Mouse (Mus musculus) layer of hippocampus, adult 18-20 months (tissue): ENCODE data around the gene Gpr68. TPM values are rescaled to one million over a fixed set of nuclear protein-coding genes. Genes with fewer than 3 reads are reported as not detected.

Experiments
- DNase-seq, 2 experiments: peaks; one replicate each; pipeline ENCODE4 v3.0.0; 2022; ENCODE audit warnings: low spot score in 2 of 2
- long read RNA-seq: library from polyadenylated mRNA; stranded (forward); transcript quantifications from one replicate; pipeline ENCODE4 v2.0.0, GENCODE M21; 2021
- total RNA-seq, 2 experiments: library from RNA; stranded (reverse); gene quantifications; 2 replicates each; pipeline ENCODE4 v1.2.3; 2021

Gpr68 gene
- total RNA-seq, result 10 to 100 TPM; 18.7 to 21.5 TPM
- long read RNA-seq, transcript Gpr68-201 (3 exons, 3,099 nt), result major isoform, 12 of 22 reads
- long read RNA-seq, partial matches to known transcripts, result 5 of 22 reads
- long read RNA-seq, other reads (novel, unspliced or antisense), result 2 of 22 reads

DNA sequence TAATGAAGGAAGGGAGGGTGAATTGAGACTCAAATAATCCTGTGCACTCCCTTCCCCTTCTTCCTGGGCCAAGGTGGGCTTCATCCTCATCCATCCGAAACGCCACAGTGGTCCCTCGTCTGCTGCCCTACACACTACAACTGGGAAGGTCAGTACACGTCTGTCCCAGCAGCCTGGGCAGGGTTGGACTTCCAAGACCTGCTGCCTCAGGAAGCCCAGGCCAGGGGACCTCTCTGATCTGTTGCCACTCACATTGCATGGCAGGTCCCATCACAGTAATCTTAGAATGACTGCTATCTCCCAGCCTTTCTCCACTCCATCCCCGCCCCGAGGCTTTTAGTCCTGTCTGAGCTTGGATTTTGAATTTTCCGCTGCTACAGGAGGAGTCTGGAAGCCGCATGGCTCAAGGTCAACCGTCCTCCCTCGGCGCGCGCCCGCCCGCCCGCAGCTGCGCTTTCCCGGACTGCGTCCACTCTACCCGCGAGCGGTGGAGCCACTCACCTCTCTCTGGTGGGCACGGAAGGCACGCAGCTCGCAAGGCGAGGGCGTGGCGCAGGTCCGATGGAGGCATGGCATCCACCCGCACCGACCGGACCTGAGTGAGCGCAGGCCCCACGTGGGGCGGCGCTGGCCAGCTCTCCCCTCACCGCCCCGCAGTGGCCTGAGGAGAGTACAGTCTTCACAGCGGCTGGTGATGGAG, at the start of gene Gpr68:
Gpr68 (minus strand) TSS at position 601 of the 700 bp plus-strand sequence.
- no peak for DNase-seq

- DNase-seq, result no peak
Measured at GRCm38 (mm10) chr12:100957257-100957656, 49.3 kb upstream of the Gpr68 start.

DNA sequence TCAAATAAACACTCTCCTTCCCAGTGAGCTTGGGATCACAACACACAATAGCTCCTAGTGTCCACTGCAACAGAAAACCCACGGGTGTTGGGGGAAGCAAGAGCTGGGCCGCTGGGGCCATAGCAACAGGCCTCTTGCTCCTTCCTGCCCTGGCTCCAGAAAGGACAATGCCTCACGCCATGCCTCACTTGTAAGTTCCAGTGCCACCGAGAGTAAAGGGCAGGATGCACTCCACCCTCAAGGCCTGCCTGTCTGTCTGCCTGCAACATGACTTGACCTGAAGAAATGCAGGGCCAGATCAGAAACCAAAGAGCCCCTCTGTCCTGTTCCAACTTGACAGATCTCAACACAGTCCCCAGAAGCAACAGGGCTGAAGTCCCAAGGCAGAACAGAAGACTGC, 48.8 kb upstream of the Gpr68 start:
- DNase-seq, result no peak

GRCm38 (mm10) chr12:100956028-100956427, 48.0 kb upstream of the Gpr68 start:
- DNase-seq, result no peak

GRCm38 (mm10) chr12:100953926-100954325, 45.9 kb upstream of the Gpr68 start:
- DNase-seq, result no peak

DNA sequence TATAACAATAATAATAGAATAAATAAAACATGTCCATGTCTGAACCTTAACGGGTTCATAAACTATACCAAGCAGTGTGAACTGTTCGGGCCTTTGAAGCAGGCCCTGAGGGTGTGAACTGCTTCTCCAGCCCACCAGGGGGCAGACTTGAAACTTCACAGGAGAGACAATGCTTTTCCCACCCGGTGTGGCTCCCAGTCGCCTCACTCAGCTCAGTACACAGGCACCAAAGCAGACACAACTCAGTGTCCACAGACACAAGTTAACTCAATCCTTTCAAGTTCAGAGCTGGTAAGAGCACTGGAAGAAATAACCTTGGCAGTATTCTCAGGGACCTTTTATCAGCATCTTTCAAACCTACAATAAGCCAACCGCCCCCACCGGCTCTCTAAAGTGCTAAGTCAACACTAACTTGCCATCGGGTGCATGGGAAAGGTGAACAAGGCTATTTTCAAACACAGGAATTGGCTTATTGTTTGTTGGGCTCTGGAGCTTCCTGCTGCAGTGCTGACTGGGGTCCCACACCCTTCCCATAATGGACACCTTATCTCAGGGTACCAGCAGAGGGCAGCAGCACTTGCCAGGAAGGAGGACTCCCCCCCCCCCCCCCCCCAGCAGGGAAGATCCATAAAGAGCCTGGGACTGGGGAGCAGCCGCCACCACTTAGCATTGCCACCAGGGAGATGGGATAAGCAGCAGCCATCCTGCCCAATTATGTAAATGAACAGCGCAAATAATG, 44.4 kb upstream of the Gpr68 start:
- peak; percentile 69 to 86 for DNase-seq

DNA sequence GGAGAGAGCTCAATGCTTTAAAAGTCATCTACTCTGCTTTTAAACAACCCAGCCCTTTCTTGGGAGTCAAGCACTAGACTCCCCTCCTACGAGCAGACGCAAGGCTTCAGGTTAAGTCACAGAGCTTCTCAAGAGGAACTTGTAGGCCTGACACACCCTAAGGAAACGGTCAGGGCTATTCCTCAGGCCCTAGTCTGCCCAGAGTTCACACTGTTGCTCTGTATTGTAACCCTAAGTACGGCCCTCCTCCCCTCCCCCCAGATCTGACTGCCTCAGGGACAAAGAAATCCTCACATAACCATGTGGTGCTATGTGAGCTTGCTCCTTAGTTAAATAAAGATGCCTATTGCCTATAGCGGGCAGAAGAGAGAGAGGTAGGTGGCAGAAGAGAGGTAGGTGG, 41.1 kb upstream of the Gpr68 start:
- DNase-seq, result no peak

- no peak for DNase-seq
Measured at GRCm38 (mm10) chr12:100948021-100948420, 40.0 kb upstream of the Gpr68 start.

DNA sequence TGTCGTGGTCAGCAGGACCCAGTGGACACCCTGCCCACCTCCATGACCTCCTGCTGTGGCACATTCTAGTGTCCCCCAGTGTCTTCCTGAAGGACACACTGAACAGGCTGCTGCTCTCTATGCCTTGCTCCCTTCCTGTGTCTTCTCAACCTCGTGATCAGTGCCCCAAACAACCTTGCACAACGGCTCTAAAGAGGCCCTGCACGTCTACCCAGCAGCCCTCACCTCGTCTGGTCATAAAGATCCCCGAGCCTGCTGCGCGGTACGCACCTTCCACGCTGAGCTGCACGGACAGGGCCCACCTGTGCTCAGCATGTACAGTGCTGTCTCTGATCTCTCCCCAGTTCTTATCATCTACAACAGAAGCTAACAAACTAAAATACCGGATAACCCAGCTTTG, 38.0 kb upstream of the Gpr68 start:
- DNase-seq, result no peak

GRCm38 (mm10) chr12:100945501-100945900, 37.5 kb upstream of the Gpr68 start:
- no peak for DNase-seq

GRCm38 (mm10) chr12:100944921-100945336, 36.9 kb upstream of the Gpr68 start:
- DNase-seq, result no peak

DNA sequence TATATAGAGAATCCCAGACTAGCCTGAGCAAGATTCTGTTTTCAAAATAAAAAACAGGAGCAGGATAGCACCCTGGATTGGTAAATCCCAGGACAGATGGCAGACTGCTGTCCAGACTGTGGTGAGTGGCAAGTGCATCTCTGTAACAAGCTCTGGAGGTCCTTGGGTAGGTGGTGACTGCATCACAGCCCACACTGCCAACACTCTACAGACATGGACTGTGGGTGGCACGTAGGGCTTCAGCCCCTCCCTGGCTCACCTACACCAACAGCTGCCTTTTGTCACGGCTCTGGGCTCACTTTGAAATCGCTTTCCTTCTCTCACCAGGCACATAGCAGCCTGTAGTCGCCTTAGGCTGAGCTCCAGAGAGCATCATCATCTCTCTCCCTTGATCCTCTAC, 35.1 kb upstream of the Gpr68 start:
- DNase-seq, result no peak

GRCm38 (mm10) chr12:100941361-100941760, 33.4 kb upstream of the Gpr68 start:
- no peak for DNase-seq

GRCm38 (mm10) chr12:100937441-100938360, 29.7 kb upstream of the Gpr68 start:
- DNase-seq, result no peak

- DNase-seq, result no peak
Measured at GRCm38 (mm10) chr12:100936737-100937136, 28.7 kb upstream of the Gpr68 start.

- peak; percentile 59 to 85 for DNase-seq
Measured at GRCm38 (mm10) chr12:100936116-100936515, 28.1 kb upstream of the Gpr68 start.

DNA sequence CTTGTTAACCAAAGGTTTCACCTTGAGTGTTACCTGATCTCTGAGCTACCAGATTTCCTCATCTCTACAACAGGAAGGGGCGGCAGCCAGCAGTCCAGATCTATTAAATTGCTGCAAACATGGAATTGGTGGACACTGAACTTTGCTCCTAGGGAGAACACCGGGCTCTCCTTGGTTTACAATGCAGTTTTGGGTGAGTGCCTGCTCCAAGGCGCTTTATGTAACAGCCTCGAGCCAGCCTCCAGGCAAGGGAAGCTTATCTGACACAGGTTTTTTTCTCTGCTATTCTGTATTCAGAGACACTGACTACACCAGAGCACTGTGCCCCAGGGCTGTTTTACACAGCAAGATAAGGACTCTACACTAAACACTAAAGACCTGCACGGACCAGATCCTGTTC, 26.8 kb upstream of the Gpr68 start:
- no peak for DNase-seq

DNA sequence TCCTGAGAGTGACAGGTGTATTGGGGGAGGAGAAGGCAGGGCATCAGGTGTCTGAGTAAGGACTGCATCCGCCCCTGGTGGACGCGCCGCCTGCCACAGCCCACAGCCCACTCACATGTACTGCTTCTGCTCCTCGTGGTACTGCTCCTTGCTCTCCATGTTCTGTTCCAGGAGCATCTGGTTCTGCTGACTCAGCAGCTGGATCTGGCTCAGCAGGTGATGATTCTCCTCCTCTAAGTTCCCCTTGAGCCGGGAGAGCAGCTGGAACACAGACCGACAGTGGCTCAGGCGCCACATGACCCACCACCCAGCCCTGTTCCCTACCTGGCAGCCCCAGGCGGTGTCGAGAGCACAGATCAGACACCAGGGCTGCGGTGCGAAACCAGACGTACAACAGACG, 23.7 kb upstream of the Gpr68 start:
- no peak for DNase-seq

DNA sequence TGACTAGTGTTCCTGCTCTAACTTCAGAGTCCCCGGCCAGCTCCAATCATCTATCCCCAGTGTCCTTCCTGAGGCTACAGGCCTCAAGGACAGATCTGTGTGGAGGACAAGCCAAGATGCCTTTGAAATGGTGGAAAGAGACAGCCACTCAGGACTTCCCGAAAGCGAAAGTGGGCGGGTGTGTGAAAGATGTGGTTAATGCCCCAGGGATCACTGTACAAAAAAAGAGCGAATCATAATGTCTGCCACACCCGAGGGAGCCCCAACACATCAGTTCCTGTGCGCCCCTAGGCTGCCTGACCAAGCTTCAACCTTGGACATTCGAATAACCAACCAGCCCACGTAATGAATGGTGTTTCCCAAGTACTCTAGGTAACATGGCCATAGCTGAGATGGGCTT, 20.3 kb upstream of the Gpr68 start:
- DNase-seq, result no peak

DNA sequence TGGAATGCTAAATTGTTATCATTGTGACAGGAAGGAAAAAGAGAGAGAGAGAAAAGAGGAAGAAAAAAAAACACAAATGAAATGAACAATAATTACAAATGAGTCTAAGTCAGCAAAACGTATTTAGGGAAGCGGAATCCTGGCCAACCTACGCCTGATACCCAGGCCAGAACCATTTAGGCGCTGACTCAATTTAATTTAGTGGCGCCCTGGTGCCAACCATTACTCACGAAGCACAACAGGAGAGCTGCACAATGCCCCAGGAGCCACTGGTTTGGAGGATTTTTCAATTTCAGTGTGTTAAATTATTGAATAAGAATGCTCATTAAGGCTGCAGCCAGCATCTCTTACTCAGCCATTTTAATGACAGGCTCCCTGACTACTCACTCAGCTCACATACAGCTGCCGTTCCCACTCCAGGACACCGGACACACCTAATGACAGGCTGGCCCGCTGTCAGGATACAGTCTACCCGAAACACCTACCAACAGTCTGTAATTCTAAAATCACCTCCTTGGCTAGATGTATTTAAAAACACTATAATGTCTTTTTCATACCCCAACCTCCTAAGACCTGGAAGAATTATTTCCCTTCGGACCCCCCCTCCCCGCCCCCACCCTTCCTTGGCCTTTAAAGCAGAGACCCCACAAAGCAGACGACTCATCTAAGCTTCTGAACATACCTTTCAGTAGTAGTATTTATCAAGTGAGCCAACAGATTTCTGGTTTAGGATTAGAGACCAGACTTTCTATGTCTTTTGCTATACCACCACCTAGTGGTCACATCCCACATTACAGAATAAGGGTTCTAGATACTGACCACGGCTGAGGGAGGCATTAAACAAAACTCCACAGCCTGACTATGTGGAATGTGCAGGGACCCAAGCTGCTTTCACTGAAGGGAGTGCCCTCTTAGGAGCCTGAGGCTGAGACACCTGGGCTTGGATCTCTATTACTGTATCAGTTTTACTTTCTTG, 17.9 kb upstream of the Gpr68 start:
- peak; percentile 48 to 92 for DNase-seq
